Mouse (Mus musculus): Measurements from ENCODE around the gene Ppp3ca. TPM values are rescaled to one million over a fixed set of nuclear protein-coding genes. Genes with fewer than 3 reads are reported as not detected.

Ppp3ca gene
- total and polyA plus RNA-seq, 3 experiments: 17.4 to 40.6 (median 32.0) TPM

DNA sequence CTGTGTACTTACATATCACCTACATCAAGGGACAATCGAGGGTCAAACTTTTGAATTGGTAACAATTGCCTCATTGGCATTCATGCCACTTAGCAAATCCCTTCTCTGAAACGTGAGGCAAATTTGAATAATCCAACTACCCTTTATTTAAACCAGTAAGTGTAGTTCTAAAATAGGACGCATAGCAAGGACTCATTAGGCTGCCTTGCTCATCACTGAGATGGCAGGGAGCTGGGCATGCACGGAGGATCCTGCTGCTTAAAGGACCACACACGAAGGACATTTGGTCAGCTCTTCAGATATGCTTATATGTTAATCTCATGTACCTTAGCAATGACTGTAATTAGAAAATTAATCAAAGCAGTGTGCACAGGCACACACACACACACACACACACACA, 204.6 kb downstream of the Ppp3ca start (continued):
- TF ChIP-seq POLR2AphosphoS2 (IDR thresholded peaks at IDR 0.05; ENCODE audit: low read length): no peak
- TF ChIP-seq BHLHE40 (IDR thresholded peaks at IDR 0.05; ENCODE audit: borderline replicate concordance, low read depth, low read length): no peak
- no peak for TF ChIP-seq MYC (IDR thresholded peaks at IDR 0.05; ENCODE audit: low read depth, low read length)
- TF ChIP-seq NELFE (IDR thresholded peaks at IDR 0.05; ENCODE audit: low read depth, low read length): no peak

DNA sequence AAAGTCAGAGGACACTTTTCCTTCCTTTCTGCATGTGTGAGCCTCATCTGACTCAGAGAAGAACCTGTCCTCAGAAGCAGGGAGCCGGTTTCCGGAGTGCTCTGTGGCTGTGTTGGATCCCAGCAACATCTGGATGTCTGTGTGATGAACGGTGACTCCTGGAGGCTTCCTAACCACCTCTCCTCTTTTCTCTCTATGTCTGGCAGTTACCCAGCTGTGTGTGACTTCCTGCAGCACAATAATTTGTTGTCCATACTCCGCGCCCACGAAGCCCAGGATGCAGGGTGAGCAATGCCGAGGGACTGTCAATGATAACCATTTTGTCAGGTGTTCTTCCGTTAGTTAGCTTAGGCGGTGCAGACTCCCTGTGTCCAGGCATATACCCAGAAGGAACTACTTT, 217.8 kb downstream of the Ppp3ca start:
- no peak overlapping the region for H3K4me3 ChIP-seq (ENCODE audit: control insufficient read depth in 1 of 2, insufficient read depth in 1 of 2, low read depth in 2 of 2, low read length in 2 of 2)
- TF ChIP-seq MEF2A (IDR thresholded peaks at IDR 0.05; ENCODE audit: extremely low read depth, insufficient replicate concordance, low read depth, low read length, poor library complexity, severe bottlenecking): no peak
- TF ChIP-seq CHD1 (IDR thresholded peaks at IDR 0.05; ENCODE audit: low read depth, low read length): no peak
- TF ChIP-seq MYC (IDR thresholded peaks at IDR 0.05; ENCODE audit: low read depth, low read length): no peak
- TF ChIP-seq ZMIZ1 (IDR thresholded peaks at IDR 0.05; ENCODE audit: low read depth, low read length): no peak
- no peak for TF ChIP-seq USF1 (IDR thresholded peaks at IDR 0.05; ENCODE audit: low read depth, low read length)
- TF ChIP-seq ZKSCAN1 (IDR thresholded peaks at IDR 0.05; ENCODE audit: low read depth, low read length): no peak
- no peak for TF ChIP-seq E2F4 (IDR thresholded peaks at IDR 0.05; ENCODE audit: borderline replicate concordance, low read depth, low read length)
- TF ChIP-seq GATA1 (IDR thresholded peaks at IDR 0.05; ENCODE audit: low read depth, low read length): no peak
- no peak for TF ChIP-seq HCFC1 (IDR thresholded peaks at IDR 0.05; ENCODE audit: low read depth, low read length)
- no peak for TF ChIP-seq USF2 (IDR thresholded peaks at IDR 0.05; ENCODE audit: borderline replicate concordance in 1 of 2, insufficient read depth in 1 of 2, low read depth in 1 of 2, low read length in 2 of 2)
- no peak for TF ChIP-seq ZNF384 (IDR thresholded peaks at IDR 0.05; ENCODE audit: low read depth, low read length)
- no peak for TF ChIP-seq KAT2A (conservative IDR thresholded peaks at IDR 0.05; ENCODE audit: low read depth, low read length)
- TF ChIP-seq SIN3A (IDR thresholded peaks at IDR 0.05; ENCODE audit: low read length): no peak
- no peak for TF ChIP-seq UBTF (IDR thresholded peaks at IDR 0.05; ENCODE audit: borderline replicate concordance, insufficient read depth, low read depth, low read length)
- TF ChIP-seq BHLHE40 (IDR thresholded peaks at IDR 0.05; ENCODE audit: borderline replicate concordance, low read depth, low read length): no peak
- TF ChIP-seq MYB (IDR thresholded peaks at IDR 0.05; ENCODE audit: low read depth, low read length): no peak
- no peak for TF ChIP-seq RCOR1 (IDR thresholded peaks at IDR 0.05; ENCODE audit: low read depth, low read length)
- TF ChIP-seq POLR2AphosphoS5 (IDR thresholded peaks at IDR 0.05; ENCODE audit: borderline replicate concordance, low read depth, low read length): no peak

More for the DNA sequence above, 217.8 kb downstream of the Ppp3ca start:
- Histone ChIP-seq H3K36me3 (ENCODE audit: control insufficient read depth in 1 of 2, insufficient read depth in 2 of 2, low read length in 2 of 2) (no peaks in the 10 kb centered on the region; a peak in 1 of 4 replicates), H3K9ac (ENCODE audit: control insufficient read depth, low read depth, low read length, poor library complexity, severe bottlenecking) (no peak overlapping the region), H3K4me1 (ENCODE audit: control insufficient read depth in 1 of 2, insufficient read depth in 2 of 2, low read length in 2 of 2) (no peaks in the 10 kb centered on the region), H3K27me3 (ENCODE audit: control insufficient read depth in 1 of 2, insufficient read depth in 2 of 2, low read length in 2 of 2) (no peaks in the 10 kb centered on the region), H3K27ac (ENCODE audit: control insufficient read depth, low read depth, low read length) (no peak overlapping the region), H3K9me3 (replicated peaks; ENCODE audit: insufficient read depth, low read length) (no peaks in the 10 kb centered on the region), H3K79me2 (ENCODE audit: control insufficient read depth, insufficient read depth, low read length, poor library complexity) (no peaks in the 10 kb centered on the region)
- DNase-seq (ENCODE audit: low read depth, low spot score): no peak

All from MEL (cell line).